Mouse (Mus musculus): ENCODE results near the gene Fam133b.
"Not testable (repeated sequence)": the region's sequence is repeated elsewhere in the genome, so short reads cannot be mapped to it uniquely, and the experiment has no call there.

The Fam133b gene

GRCm38 (mm10) chr5:3600298-3600697 lies 56.7 kb downstream of the Fam133b start:
- DNase-seq, result no peak

- no peak for DNase-seq
These were observed 57.2 kb downstream of the Fam133b start for GRCm38 (mm10) chr5:3600790-3601189.

- DNase-seq, result no peak
These were observed 63.5 kb downstream of the Fam133b start for GRCm38 (mm10) chr5:3607114-3607513.

GRCm38 (mm10) chr5:3609241-3609640 lies 65.6 kb downstream of the Fam133b start:
- no peak for DNase-seq

- DNase-seq, result not testable (repeated sequence)
These were observed 68.2 kb downstream of the Fam133b start for GRCm38 (mm10) chr5:3611835-3612234.

All from right cerebral cortex, postnatal 4 days (tissue).